Mouse (Mus musculus) heart, postnatal 10 days (tissue): ENCODE data around the gene Gm15557. TPM values are rescaled to one million over a fixed set of nuclear protein-coding genes. Genes with fewer than 3 reads are reported as not detected.

Experiments
- DNase-seq, 2 experiments: peaks; one replicate each; pipeline ENCODE4 v3.0.0; 2021
- intact Hi-C: fragments of 180-260 bp; cut with DNase I; formaldehyde crosslinking; loops from one replicate; pipeline ENCODE4 v1.15.1; 2025
- total RNA-seq, 2 experiments: library from RNA; stranded (reverse); gene quantifications; 2 replicates each; pipeline ENCODE4 v1.2.3; 2021

The Gm15557 gene
- total RNA-seq, 2 experiments from 2014 or later, result not detected

DNA sequence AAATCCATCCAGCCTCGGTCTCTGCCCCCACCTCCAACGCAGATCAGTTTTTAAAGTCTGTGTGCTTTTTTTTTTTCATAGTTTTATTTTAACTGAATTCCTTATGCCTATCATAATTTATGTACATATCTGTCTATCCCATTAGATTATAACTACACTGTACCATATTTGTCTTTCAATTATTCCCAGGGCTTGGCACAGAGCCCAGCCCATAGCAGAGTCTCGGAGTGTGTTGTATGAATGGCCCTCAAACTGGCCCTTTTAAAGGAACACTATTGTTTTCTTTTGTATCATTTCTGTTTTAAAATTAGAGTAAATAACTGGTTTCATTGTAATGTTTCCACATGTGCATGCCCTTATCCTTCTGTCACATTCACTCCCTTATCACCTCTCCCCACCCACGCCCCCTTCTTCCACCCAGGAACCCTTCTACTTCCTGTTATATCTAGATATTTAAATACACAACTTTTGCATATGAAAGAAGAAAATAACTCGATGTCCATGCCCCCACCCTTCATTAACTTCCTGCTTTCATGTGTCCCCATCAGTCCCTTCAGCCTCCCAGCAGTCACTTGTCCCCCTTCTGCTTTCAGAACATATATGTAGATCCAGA lies 7.0 kb downstream of the Gm15557 start:
- intact Hi-C loops, result no loop called here
- DNase-seq, result no peak

DNA sequence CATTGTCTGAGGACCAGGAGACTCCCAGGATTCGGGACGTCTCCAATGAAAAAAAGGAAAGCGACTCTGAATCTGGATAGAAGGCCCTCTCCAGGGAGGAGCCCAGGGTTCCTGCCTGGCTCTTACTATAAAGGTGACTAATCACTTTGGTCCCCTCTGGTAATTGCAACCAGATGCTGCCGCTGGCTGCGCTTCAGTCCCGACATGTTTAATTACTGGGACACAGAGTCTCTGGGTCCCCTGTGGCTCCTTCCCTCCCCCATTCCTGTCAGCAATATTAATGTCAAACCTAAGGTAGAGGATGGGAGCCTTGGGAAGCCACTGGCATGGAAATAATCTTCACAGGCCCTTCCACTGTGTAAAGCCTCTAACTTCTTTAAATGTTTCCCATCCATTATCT lies 8.8 kb downstream of the Gm15557 start:
- intact Hi-C loops, result no loop called here
- DNase-seq, result no peak

- DNase-seq, result peak; percentile 67 to 77
- intact Hi-C loops, result no loop called here
These were observed 11.5 kb downstream of the Gm15557 start for GRCm38 (mm10) chr2:155952006-155952405.

DNA sequence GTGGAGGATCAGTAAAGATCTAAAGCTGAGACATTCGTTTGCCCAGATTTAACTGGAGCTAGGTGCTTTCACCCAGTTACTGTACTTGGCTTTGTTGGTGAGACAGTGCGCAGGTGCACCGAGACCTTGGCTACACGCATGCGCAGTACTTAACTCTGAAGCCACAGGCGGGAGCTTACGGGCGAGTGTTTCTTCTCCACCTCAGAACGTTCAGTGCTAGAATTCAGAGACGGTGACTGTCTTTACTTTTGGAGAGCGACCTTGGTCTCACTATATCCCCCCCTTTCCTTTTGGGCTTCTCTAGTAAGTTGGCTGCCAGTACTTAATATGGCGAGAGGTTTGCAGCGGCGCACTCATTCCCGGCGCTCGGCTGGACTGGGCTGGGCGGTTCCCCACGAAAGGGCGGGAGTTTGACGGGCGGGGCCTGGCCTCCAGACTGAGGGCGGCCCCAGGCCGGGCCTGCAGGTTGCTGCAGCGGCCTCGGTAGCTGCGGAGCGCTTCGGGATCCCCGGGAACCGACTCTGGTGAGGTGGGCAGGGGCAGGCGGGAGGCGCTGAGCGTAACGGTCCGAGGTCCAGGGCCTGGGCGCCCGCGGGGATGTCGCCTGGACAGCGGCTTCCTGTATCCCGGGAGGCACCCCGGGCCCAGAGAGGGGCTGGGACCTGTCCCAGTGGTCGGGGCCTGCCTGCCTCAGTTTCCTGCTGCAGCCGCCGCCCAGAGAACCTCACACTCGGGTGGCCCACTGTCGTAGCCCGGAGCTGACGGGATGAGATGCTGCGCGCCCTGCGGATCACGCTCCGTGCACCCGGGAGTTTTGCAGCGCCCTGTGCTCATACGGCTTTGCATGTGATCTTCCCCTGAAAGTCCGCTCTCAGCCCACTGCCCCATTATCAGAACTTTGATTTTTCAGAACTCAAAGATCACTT lies 15.9 kb downstream of the Gm15557 start, which contains the start of gene Cep250:
Gene Cep250, plus strand, starts transcription at position 325 of the 926 bp plus-strand sequence.
- intact Hi-C loops, result no loop called here
- DNase-seq, result peak; percentile 93 to 94

DNA sequence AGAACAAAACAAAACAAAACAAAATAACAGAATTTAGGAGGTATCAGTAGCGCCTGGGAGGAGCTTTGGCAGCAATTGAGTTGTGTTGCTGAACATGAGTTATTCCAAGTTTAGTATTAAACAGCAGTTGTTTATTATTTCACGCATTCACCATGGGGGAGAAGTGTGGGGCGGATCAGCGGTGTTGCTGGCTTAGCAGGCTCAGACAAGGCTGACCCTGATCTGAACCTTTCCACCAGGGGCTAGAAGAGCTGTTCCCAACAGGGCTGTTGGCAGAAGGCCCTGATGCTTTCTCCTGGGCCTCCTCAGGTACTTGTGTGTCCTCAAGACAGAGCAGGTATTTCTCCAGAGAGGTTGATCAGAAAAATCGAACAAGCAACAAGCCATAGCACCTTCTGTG lies 19.5 kb downstream of the Gm15557 start:
- no peak for DNase-seq
- intact Hi-C loops, result no loop called here

DNA sequence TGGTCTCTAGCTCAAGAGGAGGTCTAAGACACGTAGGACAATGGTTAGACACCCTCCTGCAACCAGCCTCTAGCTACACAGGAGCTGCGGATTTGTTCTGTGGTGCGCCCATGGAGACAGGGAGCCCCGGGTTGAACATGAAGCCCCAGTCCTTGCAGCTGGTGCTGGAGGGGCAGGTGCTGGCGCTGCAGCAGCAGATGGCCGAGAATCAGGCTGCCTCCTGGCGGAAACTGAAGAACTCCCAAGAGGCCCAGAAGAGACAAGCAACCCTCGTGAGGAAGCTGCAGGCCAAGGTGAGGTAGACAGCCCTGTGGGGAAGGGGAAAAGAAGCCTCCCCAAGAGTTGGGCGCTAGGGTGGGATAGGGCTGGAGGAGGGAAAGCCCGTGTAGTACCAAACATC lies 21.3 kb downstream of the Gm15557 start:
- DNase-seq, result no peak
- intact Hi-C loops, result loop anchor here (2.0 kb wide), 2 partner anchors 181 to 317 kb away; no protein-coding TSS in a partner anchor

DNA sequence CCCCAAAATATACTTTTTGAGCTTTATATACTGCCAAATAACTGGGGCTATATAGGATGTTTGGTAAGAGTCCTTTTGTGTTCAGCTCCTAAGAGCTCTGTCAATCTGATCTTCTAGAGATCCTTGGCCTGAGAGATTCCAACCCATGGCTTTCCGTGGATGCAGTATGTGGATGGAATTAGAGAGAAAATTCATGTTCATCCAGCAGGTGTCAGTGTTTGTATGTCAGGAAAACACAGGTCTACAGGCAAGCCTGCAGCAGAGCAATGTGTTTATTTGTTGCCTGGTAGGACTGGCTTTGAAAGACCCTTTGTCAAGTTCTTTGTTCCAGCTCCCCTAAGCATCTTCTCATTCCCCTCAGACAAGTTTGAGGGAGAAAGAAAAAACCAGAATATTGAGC lies 22.5 kb downstream of the Gm15557 start:
- peak; percentile 44 to 65 for DNase-seq
- intact Hi-C loops, result loop anchor here (2.0 kb wide), 2 partner anchors 180 to 316 kb away; no protein-coding TSS in a partner anchor

GRCm38 (mm10) chr2:155973348-155973747 lies 32.8 kb downstream of the Gm15557 start:
- intact Hi-C loops, result no loop called here
- no peak for DNase-seq

DNA sequence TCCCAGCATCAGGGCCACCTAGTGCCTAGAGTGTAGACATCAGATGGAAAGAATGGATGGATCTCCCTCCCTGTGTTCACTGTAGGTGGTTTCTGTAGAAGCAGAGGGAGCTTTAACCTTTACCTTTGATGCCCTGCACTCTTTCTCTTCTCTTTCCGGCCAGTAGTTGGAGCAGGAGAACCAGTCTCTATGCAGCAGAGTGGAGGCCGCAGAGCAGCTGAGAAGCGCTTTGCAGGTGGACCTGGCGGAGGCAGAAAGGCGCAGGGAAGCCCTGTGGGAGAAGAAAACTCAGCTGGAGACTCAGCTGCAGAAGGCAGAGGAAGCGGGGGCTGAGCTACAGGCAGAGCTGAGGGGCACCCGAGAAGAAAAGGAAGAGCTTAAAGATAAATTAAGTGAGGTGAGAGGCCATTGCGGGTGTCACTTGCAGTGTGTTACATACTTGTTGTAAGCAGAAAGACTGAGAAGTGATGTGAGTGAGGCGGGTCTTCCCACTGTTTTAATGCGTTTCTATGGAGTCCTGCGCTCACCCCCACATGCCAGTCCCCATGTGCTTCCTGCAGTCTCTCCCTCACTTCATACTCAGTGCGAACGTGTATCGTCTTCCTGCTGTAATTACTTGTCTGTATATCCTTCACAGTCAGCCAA lies 33.7 kb downstream of the Gm15557 start:
- intact Hi-C loops, result no loop called here
- no peak for DNase-seq

GRCm38 (mm10) chr2:155979328-155979991 lies 38.9 kb downstream of the Gm15557 start:
- intact Hi-C loops, result no loop called here
- peak; percentile 54 to 60 for DNase-seq

GRCm38 (mm10) chr2:155985776-155986175 lies 45.2 kb downstream of the Gm15557 start:
- intact Hi-C loops, result no loop called here
- DNase-seq, result no peak

GRCm38 (mm10) chr2:155987131-155987530 lies 46.6 kb downstream of the Gm15557 start:
- no peak for DNase-seq
- intact Hi-C loops, result no loop called here

GRCm38 (mm10) chr2:155989085-155989484 lies 48.6 kb downstream of the Gm15557 start:
- intact Hi-C loops, result no loop called here
- no peak for DNase-seq

DNA sequence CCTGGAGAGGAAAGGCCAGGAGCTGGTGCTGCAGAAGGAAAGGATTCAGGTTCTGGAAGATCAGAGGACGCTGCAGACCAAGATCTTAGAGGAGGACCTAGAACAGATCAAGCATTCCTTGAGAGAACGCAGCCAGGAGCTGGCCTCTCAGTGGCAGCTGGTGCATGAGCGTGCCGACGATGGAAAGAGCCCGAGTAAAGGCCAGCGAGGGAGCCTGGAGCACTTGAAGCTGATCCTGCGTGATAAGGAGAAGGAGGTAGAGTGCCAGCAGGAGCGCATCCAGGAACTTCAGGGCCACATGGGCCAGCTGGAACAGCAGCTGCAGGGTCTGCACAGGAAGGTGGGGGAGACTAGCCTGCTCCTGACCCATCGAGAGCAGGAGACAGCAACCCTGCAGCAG lies 50.6 kb downstream of the Gm15557 start:
- no peak for DNase-seq
- intact Hi-C loops, result no loop called here

- DNase-seq, result peak; percentile 75 to 80
- intact Hi-C loops, result no loop called here
These were observed 51.4 kb downstream of the Gm15557 start for GRCm38 (mm10) chr2:155991863-155992321.

Other genes starting within 250 kb of the Gm15557 start
- gene Trpc4ap, start 248.3 kb upstream of the Gm15557 start, total RNA-seq, result 10 to 100 TPM; 83.1 to 89.9 TPM
- gene Edem2, start 211.3 kb upstream of the Gm15557 start, total RNA-seq, result 10 to 100 TPM; 11.1 to 12.3 TPM
- gene Gm17581, start 204.9 kb upstream of the Gm15557 start, total RNA-seq, result not detected
- gene Procr, start 189.6 kb upstream of the Gm15557 start, total RNA-seq, result 1 to 10 TPM; 4.3 to 6.8 TPM
- gene Mmp24, start 165.4 kb upstream of the Gm15557 start, total RNA-seq, result under 1 TPM in 1 of 2 experiments, not detected in 1; 0.07 TPM
- gene BC029722, start 121.3 kb upstream of the Gm15557 start, total RNA-seq, result 10 to 100 TPM; 16.3 to 16.8 TPM
- gene Eif6, start 113.8 kb upstream of the Gm15557 start, total RNA-seq, result 10 to 100 TPM; 77.5 to 79.5 TPM
- gene Fam83c, start 105.9 kb upstream of the Gm15557 start, total RNA-seq, result not detected
- gene Uqcc1, start 10.4 kb upstream of the Gm15557 start, total RNA-seq, result 100 to 1,000 TPM; 184 to 197 TPM
- gene Gdf5, start 4.6 kb downstream of the Gm15557 start, total RNA-seq, result not detected
- 10 to 100 TPM in 1 of 2 experiments, 1 to 10 TPM in 1; 8.8 to 11.1 TPM for gene Cep250, start 15.7 kb downstream of the Gm15557 start, total RNA-seq
- gene 6430550D23Rik, start 67.2 kb downstream of the Gm15557 start, total RNA-seq, result under 1 TPM; 0.27 to 0.74 TPM
- gene Ergic3, start 67.3 kb downstream of the Gm15557 start, total RNA-seq, result 10 to 100 TPM; 80.4 to 94.0 TPM
- not detected for gene Fer1l4, start 112.2 kb downstream of the Gm15557 start, total RNA-seq
- gene Spag4, start 124.4 kb downstream of the Gm15557 start, total RNA-seq, result 1 to 10 TPM in 1 of 2 experiments, under 1 TPM in 1; 0.72 to 1.1 TPM
- 10 to 100 TPM; 23.0 to 23.3 TPM for gene Cpne1, start 171.2 kb downstream of the Gm15557 start, total RNA-seq
- 10 to 100 TPM; 31.5 to 33.5 TPM for gene Rbm12, start 171.2 kb downstream of the Gm15557 start, total RNA-seq
- gene Gm28036, start 186.4 kb downstream of the Gm15557 start, total RNA-seq, result 10 to 100 TPM; 19.7 to 19.8 TPM
- 100 to 1,000 TPM; 316 to 323 TPM for gene Romo1, start 203.3 kb downstream of the Gm15557 start, total RNA-seq
- 10 to 100 TPM; 59.7 to 60.7 TPM for gene Nfs1, start 203.5 kb downstream of the Gm15557 start, total RNA-seq
- gene Rbm39, start 239.5 kb downstream of the Gm15557 start, total RNA-seq, result 100 to 1,000 TPM; 209 to 230 TPM